Mouse (Mus musculus) MEL (cell line): ENCODE results near the gene Fndc3b.

ENCODE experiments used
- CTCF ChIP-seq, 3 experiments: IDR thresholded peaks in 2 of 3; conservative IDR thresholded peaks in 1 of 3; 2 replicates each; pipeline ENCODE4 v1.5.1; 2011 to 2012; ENCODE audit warnings: low read length in 3 of 3, low read depth in 2 of 3, mild to moderate bottlenecking in 2 of 3, improper control_type of control experiment in 1 of 3, inconsistent platforms in 1 of 3, mixed read lengths in 1 of 3, moderate library complexity in 1 of 3; ENCODE audit not compliant: control insufficient read depth in 1 of 3, insufficient read depth in 1 of 3, poor library complexity in 1 of 3, severe bottlenecking in 1 of 3
- E2F4 ChIP-seq: IDR thresholded peaks from 2 replicates; pipeline ENCODE4 v1.6.1; 2011; ENCODE audit warnings: low read depth, low read length, improper control_type of control experiment, borderline replicate concordance
- EP300 ChIP-seq, 2 experiments: IDR thresholded peaks; 2 replicates each; pipeline ENCODE4 v1.6.1; 2011; ENCODE audit warnings: improper control_type of control experiment in 2 of 2, low read length in 2 of 2, low read depth in 1 of 2, mild to moderate bottlenecking in 1 of 2
- HCFC1 ChIP-seq: IDR thresholded peaks from 2 replicates; pipeline ENCODE4 v1.6.1; 2012; ENCODE audit warnings: low read depth, mild to moderate bottlenecking, inconsistent platforms, low read length, improper control_type of control experiment, moderate library complexity
- MAFK ChIP-seq: IDR thresholded peaks from 2 replicates; pipeline ENCODE4 v1.6.1; 2011; ENCODE audit warnings: low read depth, mild to moderate bottlenecking, low read length, improper control_type of control experiment, borderline replicate concordance
- NRF1 ChIP-seq: IDR thresholded peaks from 2 replicates; pipeline ENCODE4 v1.6.1; 2014; ENCODE audit warnings: low read depth, mild to moderate bottlenecking, inconsistent platforms, low read length, improper control_type of control experiment, moderate library complexity; ENCODE audit not compliant: poor library complexity, insufficient read depth, severe bottlenecking
- POLR2A ChIP-seq, 2 experiments: IDR thresholded peaks; 2 replicates each; pipeline ENCODE4 v1.6.1; 2011 to 2012; ENCODE audit warnings: low read length in 2 of 2, mild to moderate bottlenecking in 2 of 2, control low read depth in 1 of 2, improper control_type of control experiment in 1 of 2, low read depth in 1 of 2, moderate library complexity in 1 of 2; ENCODE audit not compliant: control insufficient read depth in 1 of 2, insufficient read depth in 1 of 2, poor library complexity in 1 of 2
- USF1 ChIP-seq: IDR thresholded peaks from 2 replicates; pipeline ENCODE4 v1.6.1; 2014; ENCODE audit warnings: low read depth, mild to moderate bottlenecking, inconsistent platforms, low read length, improper control_type of control experiment, moderate library complexity
- ZC3H11A ChIP-seq: IDR thresholded peaks from 2 replicates; pipeline ENCODE4 v1.6.1; 2012; ENCODE audit warnings: low read depth, mild to moderate bottlenecking, inconsistent platforms, low read length, improper control_type of control experiment
- ZNF384 ChIP-seq: IDR thresholded peaks from 2 replicates; pipeline ENCODE4 v1.6.1; 2012; ENCODE audit warnings: low read depth, mild to moderate bottlenecking, inconsistent platforms, low read length, improper control_type of control experiment

- no peak for TF ChIP-seq EP300 (IDR thresholded peaks at IDR 0.05; ENCODE audit: low read depth in 1 of 2, low read length in 2 of 2)
- no peak for TF ChIP-seq POLR2A (IDR thresholded peaks at IDR 0.05; ENCODE audit: control insufficient read depth in 1 of 2, insufficient read depth in 1 of 2, low read depth in 1 of 2, low read length in 2 of 2, poor library complexity in 1 of 2)
- no peak for TF ChIP-seq ZNF384
- no peak for TF ChIP-seq USF1
- TF ChIP-seq E2F4 = no peak
- no peak for TF ChIP-seq ZC3H11A
- TF ChIP-seq CTCF (IDR thresholded peaks at IDR 0.05 in 2 of 3, conservative IDR thresholded peaks at IDR 0.05 in 1 of 3; ENCODE audit: control insufficient read depth in 1 of 3, insufficient read depth in 1 of 3, low read depth in 2 of 3, low read length in 3 of 3, poor library complexity in 1 of 3, severe bottlenecking in 1 of 3) = no peak
- TF ChIP-seq NRF1 = no peak
- no peak for TF ChIP-seq HCFC1
- TF ChIP-seq MAFK = no peak
Observed at GRCm38 (mm10) chr3:27462934-27463333, 248.2 kb downstream of the Fndc3b start.
